Mouse (Mus musculus): ENCODE measurements around the gene Trmt112. TPM values are rescaled to one million over a fixed set of nuclear protein-coding genes. Genes with fewer than 3 reads are reported as not detected.
A peak's percentile ranks its signal among the peaks of the same experiment; 100 is the strongest.
"Not testable (repeated sequence)": the region's sequence is repeated elsewhere in the genome, so short reads cannot be mapped to it uniquely, and the experiment has no call there.

Trmt112 gene
- polyA plus RNA-seq, 1 experiment from 2014 or later, result 64.4 TPM

GRCm38 (mm10) chr19:6877965-6878364 lies 31.5 kb upstream of the Trmt112 start:
- POLR2A ChIA-PET, result interaction anchor here (1.2 kb wide), 1 partner anchor 31 kb away, joined by 3 read pairs; the partner anchor contains the start of gene Trmt112
- TF ChIP-seq CTCF (IDR thresholded peaks at IDR 0.05), result no peak
- in situ Hi-C loops (cut with MboI; ENCODE audit: low pct_unique_long_range_greater_than_20kb), result no loop called here
- no peak for DNase-seq (ENCODE audit: low read depth, low spot score)
- no peaks in the 10 kb centered on the region for H3K27me3 ChIP-seq
- CTCF ChIA-PET, result interaction anchor here (0.7 to 2.4 kb wide), 4 partner anchors 10 to 47 kb away, joined by 3 to 9 read pairs (median 4); no protein-coding TSS in a partner anchor
- ATAC-seq, result no peak

GRCm38 (mm10) chr19:6892512-6892911 lies 17.0 kb upstream of the Trmt112 start:
- TF ChIP-seq CTCF (IDR thresholded peaks at IDR 0.05), result no peak
- POLR2A ChIA-PET, result no interaction called here
- in situ Hi-C loops (cut with MboI; ENCODE audit: low pct_unique_long_range_greater_than_20kb), result no loop called here
- DNase-seq (ENCODE audit: low read depth, low spot score) (no peak), ATAC-seq (no peak)
- CTCF ChIA-PET, result interaction anchor here (2.6 kb wide), 1 partner anchor 15 kb away, joined by 9 read pairs; no protein-coding TSS in a partner anchor
- peaks cover 9% of the 10 kb centered on the region for H3K27me3 ChIP-seq

- TF ChIP-seq CTCF (IDR thresholded peaks at IDR 0.05), result no peak
- ChIA-PET CTCF (no interaction called here), POLR2A (no interaction called here)
- peaks cover 6% of the 10 kb centered on the region for H3K27me3 ChIP-seq
- ATAC-seq (no peak), DNase-seq (ENCODE audit: low read depth, low spot score) (no peak)
- in situ Hi-C loops (cut with MboI; ENCODE audit: low pct_unique_long_range_greater_than_20kb), result no loop called here
Observed at GRCm38 (mm10) chr19:6893731-6894451, 15.6 kb upstream of the Trmt112 start.

- CTCF ChIA-PET, result interaction anchor here (0.8 kb wide), 1 partner anchor 17 kb away, joined by 3 read pairs; no protein-coding TSS in a partner anchor
- ATAC-seq; POLR2A ChIA-PET; in situ Hi-C loops (cut with MboI; ENCODE audit: low pct_unique_long_range_greater_than_20kb); DNase-seq (ENCODE audit: low read depth, low spot score); H3K27me3 ChIP-seq: not testable (repeated sequence)
Observed at GRCm38 (mm10) chr19:6895608-6896305, 13.7 kb upstream of the Trmt112 start.

GRCm38 (mm10) chr19:6899641-6900040 lies 9.9 kb upstream of the Trmt112 start:
- no peaks in the 10 kb centered on the region for H3K27me3 ChIP-seq
- in situ Hi-C loops (cut with MboI; ENCODE audit: low pct_unique_long_range_greater_than_20kb), result no loop called here
- DNase-seq (ENCODE audit: low read depth, low spot score) (no peak), ATAC-seq (no peak)
- TF ChIP-seq CTCF (IDR thresholded peaks at IDR 0.05), result no peak
- ChIA-PET POLR2A (no interaction called here), CTCF (interaction anchor here (1.1 to 2.1 kb wide), 2 partner anchors 22 to 43 kb away, joined by 3 to 5 read pairs; no protein-coding TSS in a partner anchor)

GRCm38 (mm10) chr19:6903031-6903430 lies 6.5 kb upstream of the Trmt112 start:
- H3K27me3 ChIP-seq, result no peaks in the 10 kb centered on the region
- ATAC-seq (peak; percentile 50), DNase-seq (ENCODE audit: low read depth, low spot score) (no peak)
- ChIA-PET CTCF (no interaction called here), POLR2A (no interaction called here)
- in situ Hi-C loops (cut with MboI; ENCODE audit: low pct_unique_long_range_greater_than_20kb), result no loop called here
- no peak for TF ChIP-seq CTCF (IDR thresholded peaks at IDR 0.05)

- ATAC-seq (no peak), DNase-seq (ENCODE audit: low read depth, low spot score) (no peak)
- in situ Hi-C loops (cut with MboI; ENCODE audit: low pct_unique_long_range_greater_than_20kb), result no loop called here
- ChIA-PET CTCF (no interaction called here), POLR2A (no interaction called here)
- H3K27me3 ChIP-seq, result no peaks in the 10 kb centered on the region
- no peak for TF ChIP-seq CTCF (IDR thresholded peaks at IDR 0.05)
Observed at GRCm38 (mm10) chr19:6904846-6905245, 4.7 kb upstream of the Trmt112 start.

GRCm38 (mm10) chr19:6905498-6906159 lies 3.9 kb upstream of the Trmt112 start:
- in situ Hi-C loops (cut with MboI; ENCODE audit: low pct_unique_long_range_greater_than_20kb), result no loop called here
- CTCF ChIA-PET, result interaction anchor here (1.1 to 1.7 kb wide), 3 partner anchors 8 to 35 kb away, joined by 3 to 6 read pairs (median 4); no protein-coding TSS in a partner anchor
- POLR2A ChIA-PET, result no interaction called here
- DNase-seq (ENCODE audit: low read depth, low spot score) (no peak), ATAC-seq (no peak)
- no peaks in the 10 kb centered on the region for H3K27me3 ChIP-seq
- no peak for TF ChIP-seq CTCF (IDR thresholded peaks at IDR 0.05)

GRCm38 (mm10) chr19:6906199-6906598 lies 3.3 kb upstream of the Trmt112 start:
- ATAC-seq (no peak), DNase-seq (ENCODE audit: low read depth, low spot score) (no peak)
- in situ Hi-C loops (cut with MboI; ENCODE audit: low pct_unique_long_range_greater_than_20kb), result no loop called here
- POLR2A ChIA-PET, result no interaction called here
- TF ChIP-seq CTCF (IDR thresholded peaks at IDR 0.05), result no peak
- no peaks in the 10 kb centered on the region for H3K27me3 ChIP-seq
- CTCF ChIA-PET, result interaction anchor here (1.1 to 1.7 kb wide), 3 partner anchors 9 to 35 kb away, joined by 3 to 6 read pairs (median 4); no protein-coding TSS in a partner anchor

- CTCF ChIA-PET, result interaction anchor here (2.6 kb wide), 1 partner anchor 35 kb away, joined by 11 read pairs; no protein-coding TSS in a partner anchor
- H3K27me3 ChIP-seq, result no peaks in the 10 kb centered on the region
- TF ChIP-seq CTCF (IDR thresholded peaks at IDR 0.05), result no peak
- POLR2A ChIA-PET, result interaction anchor here (1.2 kb wide), 1 partner anchor 8 kb away, joined by 3 read pairs; no protein-coding TSS in a partner anchor
- DNase-seq (ENCODE audit: low read depth, low spot score) (no peak), ATAC-seq (no peak)
- in situ Hi-C loops (cut with MboI; ENCODE audit: low pct_unique_long_range_greater_than_20kb), result no loop called here
Observed at GRCm38 (mm10) chr19:6907094-6907493, 2.4 kb upstream of the Trmt112 start.

All from Patski (cell line).